Mouse (Mus musculus) limb, embryonic 14.5 days (tissue): Measurements from ENCODE around the gene Pfkfb4. TPM values are rescaled to one million over a fixed set of nuclear protein-coding genes. Genes with fewer than 3 reads are reported as not detected.

ENCODE experiments used
- ATAC-seq: fragments of 200-750 bp; cut with Nextera tagmentation; 2 replicates; pipeline ENCODE4 v1.8.0; 2017; ENCODE audit warnings: low read depth, moderate number of reproducible peaks, moderate TSS enrichment; ENCODE audit not compliant: low FRiP score
- DNase-seq: peaks from one replicate; pipeline ENCODE4 v3.0.0-alpha.2; 2015; ENCODE audit warnings: low spot score
- H3K27ac ChIP-seq: fragments of 300-500 bp; sonication (generic); replicated peaks from 2 replicates; pipeline ENCODE4 v1.5.1; 2014; ENCODE audit warnings: low read depth, mild to moderate bottlenecking, low read length, moderate library complexity, mixed read lengths
- H3K27me3 ChIP-seq: fragments of 300-500 bp; sonication (generic); 2 replicates; pipeline ENCODE4 v1.6.1; 2014; ENCODE audit warnings: low read length, mixed read lengths; ENCODE audit not compliant: control insufficient read depth, insufficient read depth
- H3K36me3 ChIP-seq: fragments of 300-500 bp; sonication (generic); 2 replicates; pipeline ENCODE4 v1.6.1; 2014; ENCODE audit warnings: mild to moderate bottlenecking, low read length, moderate library complexity, mixed read lengths; ENCODE audit not compliant: control insufficient read depth, insufficient read depth
- H3K4me1 ChIP-seq: fragments of 300-500 bp; sonication (generic); 2 replicates; pipeline ENCODE4 v1.6.1; 2014; ENCODE audit warnings: antibody characterized with exemption, low read length, mixed read lengths; ENCODE audit not compliant: control insufficient read depth, insufficient read depth
- H3K4me2 ChIP-seq: fragments of 300-500 bp; sonication (generic); replicated peaks from 2 replicates; pipeline ENCODE4 v1.6.1; 2014; ENCODE audit warnings: low read depth, mild to moderate bottlenecking, low read length, moderate library complexity; ENCODE audit not compliant: severe bottlenecking
- H3K4me3 ChIP-seq: fragments of 300-500 bp; sonication (generic); replicated peaks from 2 replicates; pipeline ENCODE4 v1.5.1; 2014; ENCODE audit warnings: low read length
- H3K9ac ChIP-seq: fragments of 300-500 bp; sonication (generic); 2 replicates; pipeline ENCODE4 v1.6.1; 2014; ENCODE audit warnings: mild to moderate bottlenecking, low read depth, low read length, moderate library complexity; ENCODE audit not compliant: severe bottlenecking
- H3K9me3 ChIP-seq: fragments of 300-500 bp; sonication (generic); 2 replicates; pipeline ENCODE4 v1.6.1; 2016; ENCODE audit warnings: low read length; ENCODE audit not compliant: control insufficient read depth
- POLR2A ChIP-seq: fragments of 200-500 bp; IDR thresholded peaks from 2 replicates; pipeline ENCODE4 v1.8.0; 2012; ENCODE audit warnings: inconsistent platforms, mild to moderate bottlenecking, moderate library complexity, borderline replicate concordance; ENCODE audit not compliant: insufficient read depth, insufficient read length; ENCODE audit errors: extremely low read depth
- WGBS: fragments of 180-500 bp; shearing (Covaris S2); extraction: QIAGEN DNeasy Blood & Tissue Kit; methylation state at CpG from one replicate; pipeline ENCODE4 v1.1.7; 2014; 5-methylcytosine and 5-hydroxymethylcytosine counted together
- polyA plus RNA-seq, 2 experiments: library from polyadenylated mRNA; depleted of rRNA in 1 of 2; stranded (reverse) in 1 of 2; unstranded in 1 of 2; fragments of >200 nt; fragmentation: Nextera tagmentation in 1 of 2; extraction: Ambion mirVana in 1 of 2; gene quantifications; 2 replicates each; pipeline versions ENCODE4 v1.2.1 to v1.2.3; 2012 to 2014

Gene Pfkfb4
- polyA plus RNA-seq, 2 experiments: 9.1 to 14.5 TPM

GRCm38 (mm10) chr9:109054712-109055111, 63.1 kb downstream of the Pfkfb4 start:
- peak overlapping the region; percentile 41; the same call in 1 of the 2 replicates for H3K9ac ChIP-seq
- peak; percentile 51 for DNase-seq
- H3K27ac ChIP-seq: peak overlapping the region; percentile 33; the same call in 1 of the 2 replicates
- WGBS: 10% methylated on average over 7 of the region's 7 CpGs
- no peaks in the 10 kb centered on the region for H3K9me3 ChIP-seq
- no peak for TF ChIP-seq POLR2A
- H3K4me3 ChIP-seq: peak overlapping the region; percentile 17
- peaks cover 13% of the 10 kb centered on the region; the same call in 1 of the 2 replicates for H3K4me1 ChIP-seq
- no peaks in the 10 kb centered on the region for H3K27me3 ChIP-seq
- ATAC-seq: peak; percentile 65
- H3K4me2 ChIP-seq: peak overlapping the region; percentile 35
- peaks cover 56% of the 10 kb centered on the region for H3K36me3 ChIP-seq

GRCm38 (mm10) chr9:109055271-109056030, 63.9 kb downstream of the Pfkfb4 start:
- H3K27me3 ChIP-seq: no peaks in the 10 kb centered on the region
- peak overlapping the region; percentile 41; the same call in 1 of the 2 replicates for H3K9ac ChIP-seq
- TF ChIP-seq POLR2A: no peak
- 89% methylated on average over 12 of the region's 12 CpGs for WGBS
- DNase-seq (no peak), ATAC-seq (no peak)
- peaks cover 13% of the 10 kb centered on the region; the same call in 1 of the 2 replicates for H3K4me1 ChIP-seq
- H3K4me3 ChIP-seq: peak overlapping the region; percentile 17
- H3K27ac ChIP-seq: peak overlapping the region; percentile 26; the same call in 1 of the 2 replicates
- peaks cover 60% of the 10 kb centered on the region for H3K36me3 ChIP-seq
- H3K9me3 ChIP-seq: no peaks in the 10 kb centered on the region
- peak overlapping the region; percentile 35 for H3K4me2 ChIP-seq

- 91% methylated on average over 17 of the region's 17 CpGs for WGBS
- no peaks in the 10 kb centered on the region for H3K27me3 ChIP-seq
- H3K4me1 ChIP-seq: peaks cover 13% of the 10 kb centered on the region; the same call in 1 of the 2 replicates
- no peak overlapping the region for H3K4me2 ChIP-seq
- no peak overlapping the region for H3K4me3 ChIP-seq
- H3K9ac ChIP-seq: no peak overlapping the region
- ATAC-seq (no peak), DNase-seq (no peak)
- H3K36me3 ChIP-seq: peaks cover 65% of the 10 kb centered on the region
- TF ChIP-seq POLR2A: no peak
- no peak overlapping the region for H3K27ac ChIP-seq
- no peaks in the 10 kb centered on the region for H3K9me3 ChIP-seq
Measured at GRCm38 (mm10) chr9:109056081-109056690, 64.6 kb downstream of the Pfkfb4 start.

DNA sequence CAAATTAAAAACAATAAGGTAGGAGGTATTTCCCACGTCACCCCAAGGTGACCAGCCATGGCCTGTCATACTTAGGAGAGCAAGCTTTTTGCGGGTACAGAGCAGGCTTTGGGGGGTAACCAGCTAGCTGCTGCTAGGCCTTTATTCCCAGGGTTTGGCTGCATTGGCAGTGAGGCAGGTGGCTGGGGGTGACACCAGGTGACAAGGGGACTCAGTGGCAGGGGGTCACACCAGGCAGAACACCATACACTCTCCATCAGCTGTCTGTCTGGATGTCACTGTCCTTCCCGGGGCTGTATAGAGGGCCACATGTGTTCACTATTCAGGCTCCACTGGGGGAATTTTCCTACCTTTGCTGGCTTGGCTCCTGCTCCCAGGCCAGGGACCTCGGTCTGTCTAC, 65.3 kb downstream of the Pfkfb4 start:
- DNase-seq (no peak), ATAC-seq (no peak)
- peaks cover 13% of the 10 kb centered on the region; the same call in 1 of the 2 replicates for H3K4me1 ChIP-seq
- H3K27ac ChIP-seq: no peak overlapping the region
- H3K36me3 ChIP-seq: peaks cover 62% of the 10 kb centered on the region
- no peaks in the 10 kb centered on the region for H3K27me3 ChIP-seq
- no peaks in the 10 kb centered on the region for H3K9me3 ChIP-seq
- no peak overlapping the region for H3K4me2 ChIP-seq
- no peak for TF ChIP-seq POLR2A
- H3K4me3 ChIP-seq: no peak overlapping the region
- 75% methylated on average over 4 of the region's 4 CpGs for WGBS
- H3K9ac ChIP-seq: no peak overlapping the region

GRCm38 (mm10) chr9:109057543-109057942, 66.0 kb downstream of the Pfkfb4 start:
- Histone ChIP-seq H3K27ac (no peak overlapping the region), H3K4me2 (no peak overlapping the region), H3K27me3 (no peaks in the 10 kb centered on the region), H3K36me3 (peaks cover 57% of the 10 kb centered on the region), H3K9me3 (no peaks in the 10 kb centered on the region), H3K4me1 (peaks cover 13% of the 10 kb centered on the region; the same call in 1 of the 2 replicates), H3K9ac (no peak overlapping the region), H3K4me3 (no peak overlapping the region)
- WGBS: 92% methylated on average over 5 of the region's 5 CpGs
- ATAC-seq: no peak
- no peak for DNase-seq
- no peak for TF ChIP-seq POLR2A
